Mouse (Mus musculus): ENCODE data around the gene Iscu. TPM values are rescaled to one million over a fixed set of nuclear protein-coding genes. Genes with fewer than 3 reads are reported as not detected.
A peak's percentile ranks its signal among the peaks of the same experiment; 100 is the strongest.

Gene Iscu
- polyA plus RNA-seq, 1 experiment = 108 TPM

DNA sequence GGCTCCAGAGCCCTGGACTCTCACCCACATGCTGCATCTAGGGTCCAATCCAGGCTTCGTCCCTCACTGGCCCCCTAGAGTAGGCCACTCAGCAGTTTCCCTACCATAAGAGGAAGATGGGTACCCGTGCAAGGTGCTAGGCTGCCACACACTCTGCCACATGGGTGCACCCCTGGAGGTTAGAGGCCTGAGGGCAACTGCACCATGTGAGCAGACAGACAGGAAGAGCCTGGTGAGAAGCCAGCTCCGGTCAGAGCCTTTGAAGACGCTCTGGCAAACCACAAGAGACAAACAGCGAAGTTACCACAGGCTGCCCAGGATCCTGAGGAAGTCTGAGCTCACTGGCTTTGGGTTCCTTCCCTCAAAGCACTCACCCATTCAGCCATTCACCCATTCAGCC, 14.4 kb downstream of the Iscu start:
- TF ChIP-seq CTCF (IDR thresholded peaks at IDR 0.05; ENCODE audit: control insufficient read depth, insufficient read depth, low read length) (no peak), POLR2A (IDR thresholded peaks at IDR 0.05; ENCODE audit: borderline replicate concordance, control insufficient read depth, low read depth, low read length) (no peak)

DNA sequence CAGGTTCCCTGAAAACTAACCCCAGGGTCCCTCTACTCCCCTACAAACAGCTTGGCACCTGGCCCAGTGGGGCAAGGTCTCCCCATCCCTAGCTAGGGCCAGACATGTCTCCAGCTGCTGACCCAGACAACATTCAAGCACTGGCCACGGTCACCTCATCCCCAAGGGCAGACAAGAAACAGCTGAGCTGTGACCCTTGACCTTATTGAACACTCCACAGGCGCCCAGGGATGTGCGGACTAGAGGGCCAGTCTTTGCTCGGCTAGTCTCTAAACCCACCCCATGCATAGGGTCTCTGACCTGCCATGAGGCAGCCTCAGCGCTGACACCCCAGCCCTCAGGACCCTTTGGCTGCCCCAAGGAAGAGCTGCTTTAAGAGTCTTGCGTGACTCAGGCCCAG, 16.1 kb downstream of the Iscu start:
- 83% methylated on average over 6 of the region's 6 CpGs for WGBS
- H3K4me3 ChIP-seq (replicated peaks; ENCODE audit: control insufficient read depth, low read depth, low read length) = no peak overlapping the region
- peaks cover 6% of the 10 kb centered on the region for H3K4me1 ChIP-seq (ENCODE audit: control insufficient read depth, insufficient read depth, low read length)
- no peak overlapping the region for H3K27ac ChIP-seq (ENCODE audit: control insufficient read depth, insufficient read depth, low read depth, low read length, poor library complexity)
- TF ChIP-seq CTCF (IDR thresholded peaks at IDR 0.05; ENCODE audit: control insufficient read depth, insufficient read depth, low read length) = no peak
- no peak for TF ChIP-seq POLR2A (IDR thresholded peaks at IDR 0.05; ENCODE audit: borderline replicate concordance, control insufficient read depth, low read depth, low read length)

More for the DNA sequence above, 14.4 kb downstream of the Iscu start:
- Histone ChIP-seq H3K27ac (ENCODE audit: control insufficient read depth, insufficient read depth, low read depth, low read length, poor library complexity) (no peak overlapping the region), H3K4me3 (replicated peaks; ENCODE audit: control insufficient read depth, low read depth, low read length) (no peak overlapping the region), H3K4me1 (ENCODE audit: control insufficient read depth, insufficient read depth, low read length) (peaks cover 6% of the 10 kb centered on the region)
- 6% methylated on average over 5 of the region's 5 CpGs for WGBS

- H3K4me3 ChIP-seq (replicated peaks; ENCODE audit: control insufficient read depth, low read depth, low read length) = no peak overlapping the region
- peaks cover 6% of the 10 kb centered on the region for H3K4me1 ChIP-seq (ENCODE audit: control insufficient read depth, insufficient read depth, low read length)
- 73% methylated on average over 7 of the region's 7 CpGs for WGBS
- no peak for TF ChIP-seq POLR2A (IDR thresholded peaks at IDR 0.05; ENCODE audit: borderline replicate concordance, control insufficient read depth, low read depth, low read length)
- no peak for TF ChIP-seq CTCF (IDR thresholded peaks at IDR 0.05; ENCODE audit: control insufficient read depth, insufficient read depth, low read length)
- no peak overlapping the region for H3K27ac ChIP-seq (ENCODE audit: control insufficient read depth, insufficient read depth, low read depth, low read length, poor library complexity)
Measured at GRCm38 (mm10) chr5:113789075-113789788, 16.7 kb downstream of the Iscu start.

DNA sequence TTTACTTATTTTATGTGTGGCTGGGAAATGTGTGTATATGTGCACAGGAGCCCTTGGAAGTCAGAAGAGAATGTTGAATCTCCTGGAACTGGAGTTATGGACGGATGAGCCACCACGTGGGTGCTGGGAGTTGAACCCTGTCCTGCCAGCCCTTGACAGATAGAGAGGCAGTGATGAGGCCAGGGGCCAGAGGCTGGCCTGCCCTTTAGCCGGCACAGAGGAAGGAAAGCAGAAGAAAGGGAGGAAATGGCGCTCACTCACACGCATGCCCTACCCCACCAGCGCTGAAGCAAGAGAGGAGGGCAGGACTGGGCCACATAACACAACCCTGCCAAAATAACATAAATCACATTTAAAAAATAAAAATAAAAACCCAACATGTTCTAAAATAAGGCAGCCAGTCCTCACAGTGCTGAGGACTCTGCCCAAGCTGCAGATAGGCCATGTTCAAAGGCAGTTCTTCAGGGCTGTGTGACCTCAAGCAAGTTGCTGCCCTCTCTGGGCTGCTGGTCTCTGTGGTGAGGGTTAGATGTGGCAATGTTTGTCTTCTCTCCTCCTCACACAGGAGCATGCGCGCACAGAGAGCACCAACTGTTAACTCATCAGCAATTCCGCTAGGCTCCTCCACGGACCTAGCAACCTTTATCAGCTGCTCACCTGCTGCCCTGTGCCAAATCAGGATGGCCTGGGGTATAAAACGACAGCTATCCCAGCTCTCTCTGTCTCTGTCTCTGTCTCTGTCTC, 18.1 kb downstream of the Iscu start:
- peak overlapping the region; percentile 4; the same call in 1 of the 2 replicates for H3K27ac ChIP-seq (ENCODE audit: control insufficient read depth, insufficient read depth, low read depth, low read length, poor library complexity)
- TF ChIP-seq POLR2A (IDR thresholded peaks at IDR 0.05; ENCODE audit: borderline replicate concordance, control insufficient read depth, low read depth, low read length) (no peak), CTCF (IDR thresholded peaks at IDR 0.05; ENCODE audit: control insufficient read depth, insufficient read depth, low read length) (no peak)
- peaks cover 6% of the 10 kb centered on the region for H3K4me1 ChIP-seq (ENCODE audit: control insufficient read depth, insufficient read depth, low read length)
- WGBS = 28% methylated on average over 11 of the region's 11 CpGs
- H3K4me3 ChIP-seq (replicated peaks; ENCODE audit: control insufficient read depth, low read depth, low read length) = no peak overlapping the region

GRCm38 (mm10) chr5:113791197-113792095, 18.9 kb downstream of the Iscu start:
- TF ChIP-seq CTCF (IDR thresholded peaks at IDR 0.05; ENCODE audit: control insufficient read depth, insufficient read depth, low read length) (no peak), POLR2A (IDR thresholded peaks at IDR 0.05; ENCODE audit: borderline replicate concordance, control insufficient read depth, low read depth, low read length) (no peak)
- WGBS = 67% methylated on average over 16 of the region's 16 CpGs
- H3K4me3 ChIP-seq (replicated peaks; ENCODE audit: control insufficient read depth, low read depth, low read length) = no peak overlapping the region
- peaks cover 6% of the 10 kb centered on the region for H3K4me1 ChIP-seq (ENCODE audit: control insufficient read depth, insufficient read depth, low read length)
- 0 out of 2 replicates have a peak overlapping the region, but pooled peaks have one; percentile 4 for H3K27ac ChIP-seq (ENCODE audit: control insufficient read depth, insufficient read depth, low read depth, low read length, poor library complexity)

DNA sequence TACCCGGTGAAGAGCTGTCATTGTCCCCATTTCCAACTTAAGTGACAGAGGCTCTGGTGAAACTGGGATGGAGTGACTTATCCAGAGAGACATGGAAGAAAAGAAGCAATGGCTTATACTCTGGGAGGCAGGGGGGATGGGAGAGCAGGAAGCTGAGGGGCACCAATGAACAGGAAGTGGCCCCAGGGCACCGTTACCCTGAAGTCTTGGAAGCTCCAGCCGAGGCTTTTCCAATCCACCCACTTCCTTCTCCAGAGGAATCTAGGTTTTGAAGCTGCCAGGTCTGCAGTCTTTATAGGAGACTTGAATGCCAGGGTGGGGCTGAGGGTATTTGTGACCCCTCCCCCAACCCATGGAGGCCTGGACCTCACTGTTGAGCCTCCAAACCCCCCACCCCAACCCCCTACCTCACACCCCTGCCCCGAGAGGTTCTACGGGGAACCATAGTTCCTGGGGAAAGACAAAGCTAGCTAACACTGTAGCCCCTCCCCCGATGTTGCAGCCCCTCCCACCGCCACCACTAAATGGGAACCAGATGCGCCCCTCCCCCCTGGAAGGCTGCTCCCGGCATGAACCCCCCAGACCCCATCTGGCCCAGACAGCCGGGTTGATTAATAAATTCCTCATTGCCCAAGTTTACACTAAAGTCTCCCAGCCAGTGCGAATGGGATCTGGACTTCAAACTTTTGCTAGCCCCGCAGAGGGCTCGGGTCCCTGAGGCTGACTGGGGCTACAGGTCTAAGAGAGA, 24.0 kb downstream of the Iscu start:
- Histone ChIP-seq H3K27ac (ENCODE audit: control insufficient read depth, insufficient read depth, low read depth, low read length, poor library complexity) (no peak overlapping the region), H3K4me1 (ENCODE audit: control insufficient read depth, insufficient read depth, low read length) (peaks cover 4% of the 10 kb centered on the region), H3K4me3 (replicated peaks; ENCODE audit: control insufficient read depth, low read depth, low read length) (no peak overlapping the region)
- no peak for TF ChIP-seq CTCF (IDR thresholded peaks at IDR 0.05; ENCODE audit: control insufficient read depth, insufficient read depth, low read length)
- TF ChIP-seq POLR2A (IDR thresholded peaks at IDR 0.05; ENCODE audit: borderline replicate concordance, control insufficient read depth, low read depth, low read length) = no peak
- WGBS = 7% methylated on average over 13 of the region's 13 CpGs

DNA sequence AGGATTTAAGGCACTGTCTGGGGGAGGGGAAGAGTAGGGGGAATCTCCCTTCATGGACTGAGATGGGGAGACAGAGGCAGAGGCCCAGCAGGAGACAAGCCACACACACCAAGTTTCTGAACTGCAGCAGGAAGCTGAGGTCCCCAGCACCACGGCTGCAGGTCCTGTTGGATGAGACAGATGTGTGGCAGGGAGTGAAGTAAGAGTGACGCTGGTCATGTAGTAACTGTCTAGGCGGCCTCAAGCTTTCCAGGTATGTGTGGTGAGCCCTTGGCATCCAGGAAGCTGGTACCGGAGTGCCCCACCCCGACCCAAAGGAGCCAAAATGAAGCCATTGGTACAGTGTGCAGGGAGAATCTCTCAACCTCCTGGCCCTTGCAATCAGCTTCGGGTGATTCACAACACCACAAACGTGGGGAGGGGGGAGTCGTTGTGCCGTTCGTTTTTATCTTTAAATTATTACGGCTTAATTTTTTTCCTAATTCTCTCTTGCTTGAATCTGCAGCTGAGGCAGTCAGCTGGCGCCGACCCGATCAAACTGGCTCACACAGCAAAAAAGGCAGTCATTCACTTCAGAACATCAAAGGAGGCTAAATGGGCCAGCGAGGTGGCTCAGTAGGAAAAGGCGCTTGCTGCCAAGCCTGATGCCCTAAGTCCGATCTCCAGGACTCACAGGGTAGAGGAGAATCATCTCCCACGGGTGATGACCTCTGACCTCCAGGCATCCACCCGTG, 24.8 kb downstream of the Iscu start:
- peaks cover 1% of the 10 kb centered on the region; the same call in 1 of the 2 replicates for H3K4me1 ChIP-seq (ENCODE audit: control insufficient read depth, insufficient read depth, low read length)
- TF ChIP-seq CTCF (IDR thresholded peaks at IDR 0.05; ENCODE audit: control insufficient read depth, insufficient read depth, low read length) (no peak), POLR2A (IDR thresholded peaks at IDR 0.05; ENCODE audit: borderline replicate concordance, control insufficient read depth, low read depth, low read length) (no peak)
- no peak overlapping the region for H3K27ac ChIP-seq (ENCODE audit: control insufficient read depth, insufficient read depth, low read depth, low read length, poor library complexity)
- WGBS = 43% methylated on average over 19 of the region's 19 CpGs
- H3K4me3 ChIP-seq (replicated peaks; ENCODE audit: control insufficient read depth, low read depth, low read length) = no peak overlapping the region

Data from bone marrow, adult 2 months (tissue).